Mouse (Mus musculus) C2C12 (cell line): Measurements from ENCODE around the gene Colec11. TPM values are rescaled to one million over a fixed set of nuclear protein-coding genes. Genes with fewer than 3 reads are reported as not detected.

ENCODE experiments used
- H3K27me3 ChIP-seq: one replicate; pipeline ENCODE4 v1.6.1; 2011; ENCODE audit not compliant: control insufficient read depth, insufficient read depth, insufficient read length
- H3K36me3 ChIP-seq: one replicate; pipeline ENCODE4 v1.6.1; 2011; ENCODE audit not compliant: control insufficient read depth, insufficient read depth
- H3K4me3 ChIP-seq: one replicate; pipeline ENCODE4 v1.5.1; 2011; ENCODE audit warnings: mild to moderate bottlenecking, control low read depth; ENCODE audit not compliant: poor library complexity, insufficient read depth, severe bottlenecking
- H3K79me2 ChIP-seq: one replicate; pipeline ENCODE4 v1.6.1; 2011; ENCODE audit not compliant: control insufficient read depth, insufficient read depth
- H3K79me3 ChIP-seq: one replicate; pipeline ENCODE4 v1.6.1; 2011; ENCODE audit warnings: low read depth, control low read depth
- H3ac ChIP-seq: one replicate; pipeline ENCODE3; 2011; ENCODE audit warnings: low read depth; ENCODE audit not compliant: control insufficient read depth, insufficient read length
- CEBPB ChIP-seq: IDR thresholded peaks from one replicate; pipeline ENCODE4 v1.6.1; 2011; ENCODE audit warnings: low read depth, mild to moderate bottlenecking, control low read depth, moderate library complexity
- CTCF ChIP-seq: IDR thresholded peaks from one replicate; pipeline ENCODE4 v1.5.1; 2011; ENCODE audit not compliant: control insufficient read depth, insufficient read depth, insufficient read length
- FOSL1 ChIP-seq: IDR thresholded peaks from one replicate; pipeline ENCODE4 v1.8.0; 2011; ENCODE audit warnings: mild to moderate bottlenecking, low read length; ENCODE audit not compliant: poor library complexity, insufficient read depth, severe bottlenecking
- MAX ChIP-seq: IDR thresholded peaks from one replicate; pipeline ENCODE4 v1.6.1; 2011; ENCODE audit warnings: mild to moderate bottlenecking, control low read depth
- MYOD1 ChIP-seq: IDR thresholded peaks from one replicate; pipeline ENCODE4 v1.6.1; 2011; ENCODE audit warnings: low read depth; ENCODE audit not compliant: control insufficient read depth, insufficient read length
- MYOG ChIP-seq: IDR thresholded peaks from one replicate; pipeline ENCODE4 v1.6.1; 2011; ENCODE audit not compliant: control insufficient read depth, insufficient read length; ENCODE audit errors: extremely low read depth
- USF1 ChIP-seq: IDR thresholded peaks from one replicate; pipeline ENCODE4 v1.6.1; 2011; ENCODE audit warnings: low read depth, mild to moderate bottlenecking, control low read depth, moderate library complexity
- long read RNA-seq, 2 experiments: library from polyadenylated mRNA; unstranded; transcript quantifications; one replicate each; pipeline ENCODE4 v2.0.0; 2019 to 2020
- polyA plus RNA-seq: library from polyadenylated mRNA; unstranded; fragments of >200 nt; fragmentation: generic; extraction: Trizol; gene quantifications from one replicate; pipeline ENCODE4 v1.2.1, GENCODE M21; 2012; ENCODE audit warnings: missing spikeins

The Colec11 gene
- not detected for polyA plus RNA-seq
- long read RNA-seq, experiment 1, result 0 reads
- long read RNA-seq, experiment 2, result 0 reads

DNA sequence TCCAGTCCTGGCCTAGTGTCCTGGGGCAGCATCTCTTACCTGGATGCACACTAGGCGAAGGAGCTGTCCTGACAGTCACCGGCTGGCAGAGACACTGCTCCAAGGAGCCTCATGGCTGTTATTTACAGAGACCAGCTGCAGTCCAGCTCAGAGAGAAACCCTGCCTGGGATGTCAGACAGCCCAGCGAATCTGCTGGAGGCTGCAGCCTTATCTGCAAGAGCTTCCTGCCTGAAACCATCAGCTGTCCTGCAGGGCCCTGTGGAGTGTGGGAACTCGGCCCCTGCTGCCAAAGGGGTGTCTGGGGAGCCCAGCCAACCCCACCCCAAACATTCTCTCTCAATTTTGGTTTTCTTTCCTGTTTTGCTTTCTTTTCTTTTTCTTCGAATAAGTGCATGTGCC is at the start of gene Colec11:
TSS of gene Colec11 (minus strand) at position 183 of the 400 bp plus-strand sequence.
- Histone ChIP-seq H3K79me2 (no peaks in the 10 kb centered on the region), H3K27me3 (peaks cover 13% of the 10 kb centered on the region), H3ac (no peak within 1 kb of the TSS), H3K36me3 (no peaks in the 10 kb centered on the region), H3K4me3 (no peak within 1 kb of the TSS), H3K79me3 (no peaks in the 10 kb centered on the region)
- TF ChIP-seq CTCF, result no peak

DNA sequence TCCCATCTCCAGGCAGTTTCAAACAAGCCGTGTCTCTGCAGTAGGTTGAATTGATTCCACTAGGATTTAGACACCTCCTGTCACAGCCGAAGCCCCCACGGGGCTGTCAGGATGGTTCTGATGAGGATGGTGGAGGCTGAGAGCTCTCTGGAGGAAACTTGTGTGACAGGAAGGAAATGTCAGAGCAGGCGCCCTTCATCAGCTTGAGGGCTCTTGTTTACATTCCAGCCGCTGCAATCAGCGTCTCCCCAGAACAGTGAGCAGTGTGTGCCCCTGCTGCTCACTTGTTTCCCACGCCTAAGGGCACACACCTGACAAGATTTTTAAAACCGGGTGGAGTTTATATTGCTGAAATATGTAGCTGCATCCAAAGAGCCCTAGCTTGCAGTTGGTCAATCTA is 44.1 kb upstream of the Colec11 start:
- Histone ChIP-seq H3K4me3 (no peak overlapping the region), H3K36me3 (no peaks in the 10 kb centered on the region), H3K79me2 (no peaks in the 10 kb centered on the region), H3K27me3 (no peaks in the 10 kb centered on the region), H3K79me3 (no peaks in the 10 kb centered on the region), H3ac (no peak overlapping the region)
- TF ChIP-seq MYOD1, result no peak
- TF ChIP-seq FOSL1, result no peak
- TF ChIP-seq CTCF, result no peak
- no peak for TF ChIP-seq USF1
- no peak for TF ChIP-seq MYOG
- no peak for TF ChIP-seq CEBPB
- no peak for TF ChIP-seq MAX

DNA sequence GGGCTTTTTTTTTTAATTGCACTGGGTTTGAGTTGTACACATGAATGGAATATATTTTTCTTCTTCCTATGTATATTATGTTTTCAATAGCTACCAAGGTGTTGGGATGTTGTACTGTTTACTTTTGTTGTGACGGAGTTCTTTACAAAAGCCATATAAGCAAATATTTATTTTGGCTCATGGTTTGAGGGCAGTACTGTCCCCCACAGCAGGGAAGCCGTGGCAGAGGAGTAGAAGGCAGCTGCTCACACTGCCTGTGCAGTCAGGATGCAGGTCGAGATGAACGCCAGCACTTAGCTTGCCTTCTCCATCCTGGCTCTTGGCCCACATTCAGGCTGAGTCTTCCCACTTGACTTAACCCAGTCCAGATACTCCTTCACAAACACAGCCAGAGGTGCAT is 43.6 kb upstream of the Colec11 start:
- Histone ChIP-seq H3K4me3 (no peak overlapping the region), H3K79me2 (no peaks in the 10 kb centered on the region), H3K27me3 (no peaks in the 10 kb centered on the region), H3K79me3 (no peaks in the 10 kb centered on the region), H3K36me3 (no peaks in the 10 kb centered on the region), H3ac (no peak overlapping the region)
- TF ChIP-seq CTCF (no peak), CEBPB (no peak), USF1 (no peak), MAX (no peak)

DNA sequence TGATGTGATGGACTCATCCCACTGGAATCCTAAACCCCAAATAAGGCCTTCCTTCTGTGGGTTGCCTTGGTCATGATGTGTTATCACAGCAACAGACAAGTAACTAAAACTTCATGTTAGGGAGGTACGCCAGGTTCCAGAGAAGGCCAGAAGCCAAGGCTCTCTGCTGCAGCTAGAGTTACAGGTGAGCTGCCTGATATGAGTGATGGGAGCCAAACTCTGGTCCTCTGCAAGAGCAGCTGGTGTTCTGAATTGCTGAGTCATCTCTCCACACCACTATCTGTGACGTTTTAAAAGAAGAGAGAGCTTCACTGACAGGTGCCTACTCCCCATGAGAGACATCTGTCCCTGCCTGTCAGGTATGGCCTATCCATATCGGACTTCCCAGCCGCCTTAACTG is 39.5 kb upstream of the Colec11 start:
- Histone ChIP-seq H3K79me2 (no peaks in the 10 kb centered on the region), H3K27me3 (no peaks in the 10 kb centered on the region), H3ac (no peak overlapping the region), H3K79me3 (no peaks in the 10 kb centered on the region), H3K36me3 (peaks cover 19% of the 10 kb centered on the region), H3K4me3 (no peak overlapping the region)
- TF ChIP-seq MAX (no peak), MYOD1 (no peak), USF1 (no peak), CTCF (no peak), MYOG (no peak), FOSL1 (no peak), CEBPB (no peak)

DNA sequence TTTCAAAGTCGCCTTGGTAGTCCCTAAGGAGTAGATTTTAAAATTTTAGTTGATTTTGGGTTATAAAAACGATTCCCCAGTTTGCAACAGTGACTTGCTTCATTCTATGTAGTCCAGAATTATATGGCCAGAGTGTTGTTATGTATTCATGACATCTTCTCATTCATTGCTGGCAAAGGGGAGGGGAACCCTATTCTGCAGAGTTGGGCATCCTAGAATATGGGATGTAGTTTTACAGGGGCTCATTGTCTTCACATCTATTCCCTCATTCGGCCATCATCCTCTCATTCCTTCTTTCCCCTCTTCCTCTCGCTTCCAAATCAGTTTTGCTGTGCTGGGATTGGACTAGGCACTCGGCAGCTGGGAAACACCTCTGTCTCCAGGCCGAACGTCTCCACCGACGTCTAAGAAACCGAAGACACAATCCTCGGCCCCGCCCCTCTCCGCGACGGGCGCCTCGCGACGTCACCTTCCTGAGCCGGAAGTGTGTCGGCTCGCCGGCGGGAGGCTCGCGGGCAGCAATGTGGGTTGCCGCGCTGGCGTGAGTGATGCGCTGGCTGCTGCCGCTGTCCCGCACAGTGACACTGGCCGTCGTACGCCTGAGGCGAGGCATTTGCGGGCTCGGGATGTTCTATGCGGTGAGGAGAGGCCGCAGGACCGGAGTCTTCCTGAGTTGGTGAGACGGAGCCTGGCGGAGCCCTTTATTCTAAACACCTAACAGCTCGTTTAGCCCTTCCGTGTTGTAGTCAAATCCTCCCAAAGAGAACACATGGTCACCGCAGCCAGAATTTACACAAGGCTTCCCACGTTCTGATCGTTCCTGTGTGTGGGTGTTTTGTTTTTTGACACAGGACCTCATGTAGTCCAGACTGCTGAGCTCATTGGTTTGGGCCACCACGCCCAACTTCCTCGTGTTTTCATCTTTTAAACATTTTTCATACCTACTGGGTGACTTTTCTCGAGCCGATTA is 26.2 kb upstream of the Colec11 start, which contains the start of gene Rnaseh1:
TSS of gene Rnaseh1 (plus strand) at position 462 of the 970 bp plus-strand sequence.
- TF ChIP-seq MAX (peak; percentile 47), MYOD1 (no peak)

DNA sequence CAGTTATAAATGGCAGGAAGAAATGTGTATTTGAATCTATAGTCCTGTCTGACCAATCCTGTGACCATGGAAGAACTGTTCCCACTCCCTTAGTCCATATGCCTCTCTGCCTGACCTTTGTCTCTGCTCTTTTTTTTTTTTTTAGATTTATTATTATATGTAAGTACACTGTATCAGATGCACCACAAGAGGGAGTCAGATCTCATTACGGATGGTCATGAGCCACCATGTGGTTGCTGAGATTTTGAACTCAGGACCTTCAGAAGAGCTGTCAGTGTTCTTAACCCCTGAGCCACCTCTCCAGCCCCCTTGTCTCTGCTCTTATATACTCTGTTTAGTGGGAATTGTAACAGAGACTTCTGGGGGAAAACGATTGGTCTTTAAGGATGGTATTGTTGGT is 15.6 kb upstream of the Colec11 start:
- TF ChIP-seq MYOG (no peak), CTCF (no peak), FOSL1 (no peak)
- Histone ChIP-seq H3K79me2 (peaks cover 19% of the 10 kb centered on the region), H3K4me3 (no peak overlapping the region)

More for the DNA sequence above, 26.2 kb upstream of the Colec11 start, which contains the start of gene Rnaseh1:
- Histone ChIP-seq H3K79me3 (peaks cover 12% of the 10 kb centered on the region), H3K27me3 (peaks cover 5% of the 10 kb centered on the region), H3ac (peak within 1 kb of the TSS; percentile 94), H3K4me3 (peak within 1 kb of the TSS; percentile 83), H3K79me2 (peaks cover 28% of the 10 kb centered on the region), H3K36me3 (peaks cover 22% of the 10 kb centered on the region)

More for the DNA sequence above, 15.6 kb upstream of the Colec11 start:
- no peak overlapping the region for H3ac ChIP-seq
- no peaks in the 10 kb centered on the region for H3K27me3 ChIP-seq
- peaks cover 13% of the 10 kb centered on the region for H3K36me3 ChIP-seq
- H3K79me3 ChIP-seq, result peaks cover 17% of the 10 kb centered on the region
